In genomic region chr10:40630961-40631360, GRCm38 (mm10) we compare ENCODE assay signal across 11 mouse cellular contexts. TPM values are rescaled to one million over a fixed set of nuclear protein-coding genes. Genes with fewer than 3 reads are reported as not detected.
DNase-seq lines count a peak whose midpoint lies in the region; ATAC-seq lines count a peak whose summit lies in the region.
"Had no signal": no experiment of that assay in that cellular context is flagged by ENCODE, and none has a peak within 500 bp of the region (broad histone marks: within the 10 kb centered on the region; RNA-seq: fewer than 3 reads in every experiment).

No protein-coding gene starts in this region.

- no peak for ATAC-seq in heart, embryonic 12.5 days (ENCODE audit: insufficient number of reproducible peaks, low FRiP score)
- ATAC-seq in heart, embryonic 11.5 days (replicated peaks; ENCODE audit: insufficient number of reproducible peaks, low FRiP score, low TSS enrichment): no peak

- H3K27me3 ChIP-seq in heart, embryonic 12.5 days (replicated peaks): no peaks in the 10 kb centered on the region
- H3K27me3 ChIP-seq in heart, embryonic 11.5 days (ENCODE audit: control insufficient read depth, insufficient read depth, low read length): no peaks in the 10 kb centered on the region

- H3K9me3 ChIP-seq in heart, embryonic 12.5 days (replicated peaks): peaks cover 13% of the 10 kb centered on the region
- H3K9me3 ChIP-seq in heart, embryonic 11.5 days (replicated peaks; ENCODE audit: control insufficient read depth, low read length): 0 out of 2 replicates have a peak, but pooled peaks cover 4% of the 10 kb centered on the region

- H3K4me2 ChIP-seq in heart, embryonic 12.5 days: peak overlapping the region; percentile 62
- no peak overlapping the region for H3K4me2 ChIP-seq in heart, embryonic 11.5 days
- H3K4me2 ChIP-seq: midbrain, embryonic 11.5 days had no signal

- no peak overlapping the region; the same call in 1 of the 2 replicates for H3K9ac ChIP-seq in heart, embryonic 12.5 days
- H3K9ac ChIP-seq in heart, embryonic 11.5 days (ENCODE audit: low read depth, low read length): no peak overlapping the region

- H3K36me3 ChIP-seq in heart, embryonic 12.5 days: no peaks in the 10 kb centered on the region
- no peaks in the 10 kb centered on the region for H3K36me3 ChIP-seq in heart, embryonic 11.5 days (ENCODE audit: control insufficient read depth, insufficient read depth, low read length)

- H3K4me1 ChIP-seq in heart, embryonic 12.5 days (replicated peaks): peaks cover 20% of the 10 kb centered on the region
- peaks cover 12% of the 10 kb centered on the region for H3K4me1 ChIP-seq in heart, embryonic 11.5 days (ENCODE audit: control insufficient read depth, insufficient read depth, low read length)
- no peaks in the 10 kb centered on the region; the same call in 1 of the 2 replicates for H3K4me1 ChIP-seq in brown adipose tissue, adult 24 weeks (ENCODE audit: control insufficient read depth, insufficient read depth, insufficient read length, low read length)

- peak overlapping the region; percentile 78; the same call in 1 of the 2 replicates for H3K27ac ChIP-seq in heart, embryonic 12.5 days (ENCODE audit: poor library complexity, severe bottlenecking)
- H3K27ac ChIP-seq in heart, embryonic 11.5 days (ENCODE audit: low read depth, low read length): no peak overlapping the region
- peak overlapping the region; percentile 99 for H3K27ac ChIP-seq in brown adipose tissue, adult 24 weeks (replicated peaks; ENCODE audit: low read depth, low read length)

- 68% methylated on average over 9 of the region's 9 CpGs for WGBS in heart, embryonic 12.5 days
- 72% methylated on average over 9 of the region's 9 CpGs for WGBS in heart, embryonic 11.5 days (ENCODE audit: insufficient replicate concordance)

- no peak overlapping the region for H3K4me3 ChIP-seq in heart, embryonic 12.5 days
- no peak overlapping the region for H3K4me3 ChIP-seq in heart, embryonic 11.5 days (ENCODE audit: low read depth, low read length)
- H3K4me3 ChIP-seq in brown adipose tissue, adult 24 weeks (ENCODE audit: insufficient read depth, low read depth, low read length): peak overlapping the region; percentile 68

- peak; percentile 18 to 34 for DNase-seq in cerebellum, adult 18-20 months
- DNase-seq in cerebellum, postnatal 4 days (ENCODE audit: low spot score in 2 of 2): no peak
- peak; percentile 46 for DNase-seq in kidney, postnatal 10 days
- DNase-seq in thymus, postnatal 14 days: no peak
- no peak for DNase-seq in frontal cortex, postnatal 14 days (ENCODE audit: low spot score in 2 of 2)
- DNase-seq: layer of hippocampus, adult 9-11 months; right cerebral cortex, adult 18-20 months had no signal

RNA-seq across cellular contexts. Expression of gene Ddo, which starts 1.1 kb away (rescaled TPM):
- polyA plus RNA-seq in heart, embryonic 12.5 days (2016; fragmentation: Nextera tagmentation; extraction: Ambion mirVana): 10.1 and 10.6 TPM in 2 replicates
- polyA plus RNA-seq in heart, embryonic 11.5 days (2014; fragmentation: Nextera tagmentation; extraction: Ambion mirVana): 5.3 and 6.0 TPM in 2 replicates
- polyA plus RNA-seq in brown adipose tissue, adult 24 weeks (2012; ENCODE audit: insufficient read depth, insufficient read length, missing spikeins): 56.4 and 60.0 TPM in 2 replicates

RNA-seq across cellular contexts. Expression of gene Mettl24, which starts 52.1 kb away (rescaled TPM):
- polyA plus RNA-seq in heart, embryonic 12.5 days (2016; fragmentation: Nextera tagmentation; extraction: Ambion mirVana): 2.5 and 3.0 TPM in 2 replicates
- 2.0 and 2.5 TPM in 2 replicates for polyA plus RNA-seq in heart, embryonic 11.5 days (2014; fragmentation: Nextera tagmentation; extraction: Ambion mirVana)
- 1.1 and 1.8 TPM in 2 replicates for polyA plus RNA-seq in brown adipose tissue, adult 24 weeks (2012; ENCODE audit: insufficient read depth, insufficient read length, missing spikeins)

Comparison
In these comparisons a context has a peak if more than half of its experiments do, and no peak if none do; other contexts are left out.
1. DNase-seq: peak in cerebellum, adult 18-20 months (2 of 2) and kidney, postnatal 10 days (single experiment); none in cerebellum, postnatal 4 days (0 of 2), thymus, postnatal 14 days (single experiment) and frontal cortex, postnatal 14 days (0 of 2).